Mouse (Mus musculus): Measurements from ENCODE around the gene Slc34a3. TPM values are rescaled to one million over a fixed set of nuclear protein-coding genes. Genes with fewer than 3 reads are reported as not detected.

Gene Slc34a3
- polyA plus RNA-seq, 1 experiment from 2014 or later: not detected

GRCm38 (mm10) chr2:25230581-25230980 lies 3.6 kb downstream of the Slc34a3 start:
- Histone ChIP-seq H3K9me3 (no peaks in the 10 kb centered on the region), H3K27ac (no peak overlapping the region), H3K4me3 (no peak overlapping the region), H3K36me3 (no peaks in the 10 kb centered on the region), H3K4me2 (no peak overlapping the region), H3K4me1 (replicated peaks) (peaks cover 12% of the 10 kb centered on the region), H3K27me3 (peaks cover 33% of the 10 kb centered on the region), H3K9ac (no peak overlapping the region)
- 91% methylated on average over 7 of the region's 7 CpGs for WGBS
- no peak for ATAC-seq (ENCODE audit: low FRiP score)

DNA sequence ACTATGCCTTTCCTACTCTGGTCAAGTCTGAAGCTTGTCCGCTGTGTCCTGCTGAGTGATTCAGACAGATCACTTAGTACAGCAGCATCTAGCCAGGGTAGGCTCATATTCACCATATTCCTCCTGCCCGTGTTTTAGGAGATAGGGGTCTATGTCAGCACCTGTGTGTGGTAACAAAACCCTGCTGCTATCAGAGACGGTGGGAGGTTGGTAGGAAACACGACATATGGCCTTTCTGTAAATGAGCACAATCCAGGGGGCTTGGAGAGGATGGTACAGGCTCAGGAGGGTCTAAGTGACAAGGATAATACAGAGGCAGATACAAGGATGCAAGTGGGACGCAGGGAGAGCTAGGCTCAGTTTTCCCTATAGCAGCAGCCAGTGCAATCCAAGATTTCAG lies 4.6 kb downstream of the Slc34a3 start:
- Histone ChIP-seq H3K4me3 (no peak overlapping the region), H3K27ac (no peak overlapping the region), H3K4me2 (no peak overlapping the region), H3K36me3 (no peaks in the 10 kb centered on the region), H3K9me3 (no peaks in the 10 kb centered on the region), H3K9ac (no peak overlapping the region), H3K4me1 (replicated peaks) (peaks cover 16% of the 10 kb centered on the region), H3K27me3 (peaks cover 24% of the 10 kb centered on the region)
- WGBS: 82% methylated on average over 5 of the region's 5 CpGs
- ATAC-seq (ENCODE audit: low FRiP score): no peak

- 68% methylated on average over 6 of the region's 6 CpGs for WGBS
- H3K36me3 ChIP-seq: no peaks in the 10 kb centered on the region
- ATAC-seq (ENCODE audit: low FRiP score): no peak
- no peak overlapping the region; the same call in 1 of the 2 replicates for H3K4me3 ChIP-seq
- H3K9me3 ChIP-seq: no peaks in the 10 kb centered on the region
- peaks cover 19% of the 10 kb centered on the region; the same call in 1 of the 2 replicates for H3K27me3 ChIP-seq
- H3K4me1 ChIP-seq (replicated peaks): peaks cover 16% of the 10 kb centered on the region
- H3K4me2 ChIP-seq: peak overlapping the region; percentile 42
- 0 out of 2 replicates have a peak overlapping the region, but pooled peaks have one; percentile 72 for H3K27ac ChIP-seq
- H3K9ac ChIP-seq: no peak overlapping the region
Observed at GRCm38 (mm10) chr2:25228995-25229530, 5.1 kb downstream of the Slc34a3 start.

- WGBS: under 1% methylated on average over 7 of the region's 7 CpGs
- H3K9ac ChIP-seq: peak overlapping the region; percentile 53; the same call in 1 of the 2 replicates
- peak overlapping the region; percentile 42 for H3K4me2 ChIP-seq
- peak overlapping the region; percentile 72 for H3K27ac ChIP-seq
- H3K4me3 ChIP-seq: peak overlapping the region; percentile 23
- H3K4me1 ChIP-seq (replicated peaks): peaks cover 20% of the 10 kb centered on the region
- H3K9me3 ChIP-seq: no peaks in the 10 kb centered on the region
- ATAC-seq (ENCODE audit: low FRiP score): no peak
- H3K36me3 ChIP-seq: no peaks in the 10 kb centered on the region
- H3K27me3 ChIP-seq: peaks cover 17% of the 10 kb centered on the region; the same call in 1 of the 2 replicates
Observed at GRCm38 (mm10) chr2:25228431-25228889, 5.7 kb downstream of the Slc34a3 start.

DNA sequence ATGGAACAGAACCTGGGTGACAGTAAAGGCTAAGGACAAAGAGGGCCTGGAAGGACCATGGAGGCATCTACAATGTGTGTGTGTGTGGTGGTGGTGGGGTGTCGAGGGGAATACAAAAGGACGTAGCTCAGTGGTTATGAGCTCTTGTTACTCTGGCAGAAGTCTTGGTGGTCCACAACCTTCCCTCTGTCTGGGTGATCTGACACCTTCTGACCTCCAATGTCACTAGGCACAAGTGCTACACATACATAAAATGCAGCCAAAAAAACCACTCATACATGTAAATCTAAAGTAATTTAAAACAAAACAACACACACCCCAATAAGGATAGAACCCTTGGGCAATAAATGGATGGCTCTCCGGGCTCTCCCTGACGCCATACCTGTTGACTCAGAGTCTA lies 6.8 kb downstream of the Slc34a3 start:
- Histone ChIP-seq H3K27me3 (peaks cover 17% of the 10 kb centered on the region; the same call in 1 of the 2 replicates), H3K4me3 (no peak overlapping the region), H3K4me2 (no peak overlapping the region), H3K9ac (no peak overlapping the region), H3K36me3 (no peaks in the 10 kb centered on the region), H3K9me3 (no peaks in the 10 kb centered on the region), H3K27ac (no peak overlapping the region), H3K4me1 (replicated peaks) (peaks cover 25% of the 10 kb centered on the region)
- ATAC-seq (ENCODE audit: low FRiP score): no peak
- WGBS: 88% methylated on average over 4 of the region's 4 CpGs

GRCm38 (mm10) chr2:25226864-25227263 lies 7.3 kb downstream of the Slc34a3 start:
- peaks cover 17% of the 10 kb centered on the region; the same call in 1 of the 2 replicates for H3K27me3 ChIP-seq
- H3K36me3 ChIP-seq: peaks cover 2% of the 10 kb centered on the region
- no peak overlapping the region for H3K27ac ChIP-seq
- no peak overlapping the region for H3K9ac ChIP-seq
- H3K4me2 ChIP-seq: no peak overlapping the region
- H3K4me1 ChIP-seq (replicated peaks): peaks cover 25% of the 10 kb centered on the region
- no peaks in the 10 kb centered on the region for H3K9me3 ChIP-seq
- 81% methylated on average over 5 of the region's 5 CpGs for WGBS
- H3K4me3 ChIP-seq: no peak overlapping the region
- ATAC-seq (ENCODE audit: low FRiP score): no peak

GRCm38 (mm10) chr2:25225811-25226379 lies 8.3 kb downstream of the Slc34a3 start:
- Histone ChIP-seq H3K36me3 (peaks cover 9% of the 10 kb centered on the region), H3K4me1 (replicated peaks) (peaks cover 25% of the 10 kb centered on the region), H3K9ac (peak overlapping the region; percentile 73), H3K4me3 (0 out of 2 replicates have a peak overlapping the region, but pooled peaks have one; percentile 49), H3K27ac (peak overlapping the region; percentile 97), H3K9me3 (no peaks in the 10 kb centered on the region), H3K27me3 (0 out of 2 replicates have a peak, but pooled peaks cover 10% of the 10 kb centered on the region), H3K4me2 (peak overlapping the region; percentile 56)
- WGBS: 80% methylated on average over 8 of the region's 8 CpGs
- ATAC-seq (ENCODE audit: low FRiP score): no peak

GRCm38 (mm10) chr2:25224766-25225752 lies 9.1 kb downstream of the Slc34a3 start:
- peak; percentile 98 for ATAC-seq (ENCODE audit: low FRiP score)
- Histone ChIP-seq H3K4me2 (peak overlapping the region; percentile 56), H3K9me3 (no peaks in the 10 kb centered on the region), H3K27me3 (0 out of 2 replicates have a peak, but pooled peaks cover 1% of the 10 kb centered on the region), H3K36me3 (peaks cover 9% of the 10 kb centered on the region), H3K27ac (peak overlapping the region; percentile 97), H3K9ac (peak overlapping the region; percentile 73), H3K4me3 (peak overlapping the region; percentile 49), H3K4me1 (replicated peaks) (peaks cover 25% of the 10 kb centered on the region)
- 2% methylated on average over 41 of the region's 41 CpGs for WGBS

GRCm38 (mm10) chr2:25224492-25224765 lies 9.7 kb downstream of the Slc34a3 start, which contains the start of gene Tubb4b:
Gene Tubb4b, minus strand, starts transcription at chr2:25224702.
- under 1% methylated on average over 17 of the region's 17 CpGs for WGBS
- peaks cover 25% of the 10 kb centered on the region for H3K4me1 ChIP-seq (replicated peaks)
- H3K27me3 ChIP-seq: no peaks in the 10 kb centered on the region
- H3K36me3 ChIP-seq: peaks cover 9% of the 10 kb centered on the region
- no peak for ATAC-seq (ENCODE audit: low FRiP score)
- peak within 1 kb of the TSS; percentile 90 for H3K9ac ChIP-seq
- peak within 1 kb of the TSS; percentile 92 for H3K4me2 ChIP-seq
- H3K9me3 ChIP-seq: no peaks in the 10 kb centered on the region
- peak within 1 kb of the TSS; percentile 97 for H3K27ac ChIP-seq
- H3K4me3 ChIP-seq: peak within 1 kb of the TSS; percentile 88

GRCm38 (mm10) chr2:25223681-25224491 lies 10.3 kb downstream of the Slc34a3 start:
- H3K27ac ChIP-seq: peak overlapping the region; percentile 94
- peaks cover 9% of the 10 kb centered on the region for H3K36me3 ChIP-seq
- 3% methylated on average over 40 of the region's 53 CpGs for WGBS
- H3K27me3 ChIP-seq: no peaks in the 10 kb centered on the region
- peak overlapping the region; percentile 90 for H3K9ac ChIP-seq
- no peaks in the 10 kb centered on the region for H3K9me3 ChIP-seq
- peak overlapping the region; percentile 92 for H3K4me2 ChIP-seq
- ATAC-seq (ENCODE audit: low FRiP score): no peak; the same call in 1 of the 2 replicates
- peaks cover 22% of the 10 kb centered on the region for H3K4me1 ChIP-seq (replicated peaks)
- H3K4me3 ChIP-seq: peak overlapping the region; percentile 88

GRCm38 (mm10) chr2:25221331-25221772 lies 12.8 kb downstream of the Slc34a3 start:
- ATAC-seq (ENCODE audit: low FRiP score): no peak
- H3K4me3 ChIP-seq: no peak overlapping the region
- no peak overlapping the region for H3K4me2 ChIP-seq
- no peaks in the 10 kb centered on the region for H3K9me3 ChIP-seq
- H3K27me3 ChIP-seq: no peaks in the 10 kb centered on the region
- H3K9ac ChIP-seq: no peak overlapping the region
- H3K36me3 ChIP-seq: peaks cover 9% of the 10 kb centered on the region
- H3K4me1 ChIP-seq (replicated peaks): peaks cover 17% of the 10 kb centered on the region
- WGBS: 72% methylated on average over 5 of the region's 5 CpGs
- H3K27ac ChIP-seq: no peak overlapping the region
